Mouse (Mus musculus) kidney, postnatal 0 days (tissue): ENCODE results near the gene Map1lc3a. TPM values are rescaled to one million over a fixed set of nuclear protein-coding genes. Genes with fewer than 3 reads are reported as not detected.

Source experiments
- ATAC-seq: fragments of 200-750 bp; cut with Nextera tagmentation; replicated peaks from 2 replicates; pipeline ENCODE4 v1.8.0; 2017; ENCODE audit warnings: low read depth, moderate number of reproducible peaks, moderate TSS enrichment, moderate library complexity; ENCODE audit not compliant: low FRiP score
- DNase-seq: peaks from one replicate; pipeline ENCODE4 v3.0.0-alpha.2; 2016; ENCODE audit warnings: low spot score
- H3K27ac ChIP-seq: fragments of 300-500 bp; sonication (generic); 2 replicates; pipeline ENCODE4 v1.5.1; 2014; ENCODE audit warnings: mild to moderate bottlenecking
- H3K27me3 ChIP-seq: fragments of 300-500 bp; sonication (generic); 2 replicates; pipeline ENCODE4 v1.6.1; 2014; ENCODE audit warnings: low read length, mixed read lengths; ENCODE audit not compliant: insufficient read depth
- H3K36me3 ChIP-seq: fragments of 300-500 bp; sonication (generic); 2 replicates; pipeline ENCODE4 v1.6.1; 2014; ENCODE audit warnings: low read length, mixed read lengths; ENCODE audit not compliant: insufficient read depth
- H3K4me1 ChIP-seq: fragments of 300-500 bp; sonication (generic); replicated peaks from 2 replicates; pipeline ENCODE4 v1.6.1; 2014; ENCODE audit warnings: antibody characterized with exemption, low read length, mixed read lengths; ENCODE audit not compliant: insufficient read depth
- H3K4me2 ChIP-seq: fragments of 300-500 bp; sonication (generic); 2 replicates; pipeline ENCODE4 v1.6.1; 2014; ENCODE audit warnings: mild to moderate bottlenecking, low read length, moderate library complexity, mixed read lengths
- H3K4me3 ChIP-seq: fragments of 300-500 bp; sonication (generic); replicated peaks from 2 replicates; pipeline ENCODE4 v1.5.1; 2014; ENCODE audit warnings: low read depth, low read length
- H3K9ac ChIP-seq: fragments of 300-500 bp; sonication (generic); 2 replicates; pipeline ENCODE4 v1.6.1; 2014; ENCODE audit warnings: low read depth, low read length
- H3K9me3 ChIP-seq: fragments of 300-500 bp; sonication (generic); replicated peaks from 2 replicates; pipeline ENCODE4 v1.6.1; 2016; ENCODE audit warnings: low read length, inconsistent platforms, mixed read lengths
- CTCF ChIP-seq: IDR thresholded peaks from 2 replicates; pipeline ENCODE4 v1.5.1; 2016; ENCODE audit warnings: antibody characterized with exemption, low read depth, mild to moderate bottlenecking, moderate library complexity
- WGBS: fragments of 180-500 bp; shearing (Covaris S2); extraction: QIAGEN DNeasy Blood & Tissue Kit; methylation state at CpG from one replicate; pipeline ENCODE4 v1.1.7; 2014; 5-methylcytosine and 5-hydroxymethylcytosine counted together
- polyA plus RNA-seq: library from polyadenylated mRNA; unstranded; fragments of >200 nt; fragmentation: Nextera tagmentation; extraction: Ambion mirVana; gene quantifications from 2 replicates; pipeline ENCODE4 v1.2.1, GENCODE M21; 2015

Map1lc3a gene
- polyA plus RNA-seq, 1 experiment from 2014 or later: 185 TPM

- no peak for TF ChIP-seq CTCF
- H3K36me3 ChIP-seq: no peaks in the 10 kb centered on the region
- no peaks in the 10 kb centered on the region for H3K9me3 ChIP-seq
- 0 out of 2 replicates have a peak, but pooled peaks cover 10% of the 10 kb centered on the region for H3K4me1 ChIP-seq
- no peak overlapping the region for H3K4me2 ChIP-seq
- DNase-seq (no peak), ATAC-seq (no peak)
- no peak overlapping the region for H3K9ac ChIP-seq
- WGBS: 78% methylated on average over 10 of the region's 10 CpGs
- no peaks in the 10 kb centered on the region for H3K27me3 ChIP-seq
- H3K27ac ChIP-seq: no peak overlapping the region
- H3K4me3 ChIP-seq: no peak overlapping the region
Observed at GRCm38 (mm10) chr2:155272396-155273170, 3.5 kb upstream of the Map1lc3a start.

DNA sequence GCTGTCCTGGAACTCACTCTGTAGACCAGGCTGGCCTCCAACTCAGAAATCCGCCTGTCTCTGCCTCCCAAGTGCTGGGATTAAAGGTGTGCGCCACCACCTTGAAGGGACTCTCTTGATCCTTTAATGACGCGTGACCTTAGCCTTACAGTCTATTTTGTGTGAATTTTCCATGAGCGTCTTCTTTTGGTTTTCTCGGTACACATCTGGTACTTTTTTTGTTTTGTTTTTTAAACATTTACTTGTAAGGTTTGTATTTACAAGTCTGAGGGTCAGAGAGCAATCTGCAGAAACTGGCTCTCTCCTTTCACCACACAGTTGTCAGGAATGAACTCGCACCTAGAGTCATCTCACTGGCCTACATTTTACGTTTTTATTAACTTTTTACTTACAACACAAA is 2.5 kb upstream of the Map1lc3a start:
- Histone ChIP-seq H3K27ac (no peak overlapping the region), H3K4me3 (no peak overlapping the region)

GRCm38 (mm10) chr2:155276621-155277175 is 601 bp downstream of the Map1lc3a start:
- ATAC-seq (peak; percentile 86), DNase-seq (peak; percentile 79)
- H3K27ac ChIP-seq: peak overlapping the region; percentile 89
- peak overlapping the region; percentile 87 for H3K9ac ChIP-seq
- WGBS: under 1% methylated on average over 30 of the region's 49 CpGs
- peak overlapping the region; percentile 75 for H3K4me2 ChIP-seq
- H3K27me3 ChIP-seq: no peaks in the 10 kb centered on the region
- H3K36me3 ChIP-seq: 0 out of 2 replicates have a peak, but pooled peaks cover 4% of the 10 kb centered on the region
- peak overlapping the region; percentile 76 for H3K4me3 ChIP-seq
- H3K9me3 ChIP-seq: no peaks in the 10 kb centered on the region
- TF ChIP-seq CTCF: no peak
- 0 out of 2 replicates have a peak, but pooled peaks cover 11% of the 10 kb centered on the region for H3K4me1 ChIP-seq

More for the DNA sequence above, 2.5 kb upstream of the Map1lc3a start:
- no peak overlapping the region for H3K4me2 ChIP-seq
- no peak for TF ChIP-seq CTCF
- WGBS: 83% methylated on average over 8 of the region's 8 CpGs
- DNase-seq (no peak), ATAC-seq (no peak)
- H3K9me3 ChIP-seq: no peaks in the 10 kb centered on the region
- 0 out of 2 replicates have a peak, but pooled peaks cover 4% of the 10 kb centered on the region for H3K36me3 ChIP-seq
- H3K27me3 ChIP-seq: no peaks in the 10 kb centered on the region
- 0 out of 2 replicates have a peak, but pooled peaks cover 11% of the 10 kb centered on the region for H3K4me1 ChIP-seq
- no peak overlapping the region for H3K9ac ChIP-seq

- Histone ChIP-seq H3K36me3 (0 out of 2 replicates have a peak, but pooled peaks cover 4% of the 10 kb centered on the region), H3K27me3 (no peaks in the 10 kb centered on the region), H3K4me3 (no peak overlapping the region), H3K9me3 (no peaks in the 10 kb centered on the region), H3K27ac (no peak overlapping the region), H3K4me2 (peak overlapping the region; percentile 75; the same call in 1 of the 2 replicates), H3K4me1 (0 out of 2 replicates have a peak, but pooled peaks cover 11% of the 10 kb centered on the region), H3K9ac (no peak overlapping the region)
- no peak for ATAC-seq
- WGBS: 91% methylated on average over 2 of the region's 2 CpGs
- DNase-seq: no peak
- TF ChIP-seq CTCF: no peak
Observed at GRCm38 (mm10) chr2:155277721-155278120, 1.6 kb downstream of the Map1lc3a start.

DNA sequence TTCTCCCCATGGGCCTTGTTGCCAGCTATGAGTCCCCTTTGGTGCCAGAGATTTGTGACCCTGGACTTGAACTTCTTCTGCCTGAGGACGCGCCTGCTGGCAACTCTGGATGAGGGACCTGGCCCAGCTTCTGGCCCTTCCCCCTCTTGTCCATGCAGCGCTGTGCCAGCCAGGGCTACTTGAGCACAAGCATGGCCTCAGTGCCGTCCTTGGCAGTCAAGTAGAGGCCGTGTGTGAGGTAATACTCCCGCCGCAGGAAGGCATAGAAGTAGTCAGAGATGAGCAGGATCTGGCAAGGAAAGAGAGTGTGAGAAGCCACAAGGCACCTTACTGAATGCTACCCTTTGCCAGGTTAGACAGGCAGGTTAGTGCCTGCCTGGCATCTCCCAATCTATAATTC is 2.3 kb downstream of the Map1lc3a start:
- H3K9me3 ChIP-seq: no peaks in the 10 kb centered on the region
- no peak overlapping the region for H3K4me3 ChIP-seq
- no peak for TF ChIP-seq CTCF
- no peak for DNase-seq
- H3K27ac ChIP-seq: no peak overlapping the region
- WGBS: 88% methylated on average over 7 of the region's 7 CpGs
- ATAC-seq: no peak
- H3K9ac ChIP-seq: no peak overlapping the region
- no peak overlapping the region for H3K4me2 ChIP-seq
- H3K36me3 ChIP-seq: 0 out of 2 replicates have a peak, but pooled peaks cover 4% of the 10 kb centered on the region
- H3K4me1 ChIP-seq: 0 out of 2 replicates have a peak, but pooled peaks cover 11% of the 10 kb centered on the region
- no peaks in the 10 kb centered on the region for H3K27me3 ChIP-seq

DNA sequence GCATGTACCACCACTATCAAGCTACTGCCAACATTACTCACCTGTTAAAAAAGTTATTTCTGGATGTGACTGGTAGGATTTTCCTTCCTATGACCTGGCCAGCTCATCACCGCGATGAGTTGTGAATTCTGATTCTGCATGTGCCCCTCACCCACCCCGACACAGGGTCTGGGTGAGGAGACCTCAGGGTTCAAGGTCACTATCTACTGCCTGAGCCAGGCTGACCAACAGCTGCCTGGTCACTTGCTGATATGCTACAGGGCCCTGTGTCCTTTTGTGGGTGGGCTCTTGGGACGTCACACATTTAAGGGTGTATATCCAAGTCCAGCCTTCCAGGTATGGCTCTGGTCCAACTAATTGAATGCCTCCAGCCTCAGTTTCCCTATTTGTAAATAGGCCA is 3.1 kb downstream of the Map1lc3a start:
- H3K4me3 ChIP-seq: no peak overlapping the region
- 87% methylated on average over 4 of the region's 4 CpGs for WGBS

More for the DNA sequence above, 3.1 kb downstream of the Map1lc3a start:
- no peak for ATAC-seq
- DNase-seq: no peak
- H3K27ac ChIP-seq: no peak overlapping the region
- H3K4me1 ChIP-seq: 0 out of 2 replicates have a peak, but pooled peaks cover 11% of the 10 kb centered on the region
- no peaks in the 10 kb centered on the region for H3K27me3 ChIP-seq
- no peaks in the 10 kb centered on the region for H3K9me3 ChIP-seq
- 0 out of 2 replicates have a peak, but pooled peaks cover 4% of the 10 kb centered on the region for H3K36me3 ChIP-seq
- no peak for TF ChIP-seq CTCF
- no peak overlapping the region for H3K9ac ChIP-seq
- H3K4me2 ChIP-seq: no peak overlapping the region
